Mouse (Mus musculus): ENCODE measurements around the gene Gramd1b. TPM values are rescaled to one million over a fixed set of nuclear protein-coding genes. Genes with fewer than 3 reads are reported as not detected.

Gene Gramd1b
- polyA plus RNA-seq, 3 experiments from 2014 or later = 69.8 to 81.5 (median 80.6) TPM

- ATAC-seq = no peak
These were observed 73.7 kb downstream of the Gramd1b start for GRCm38 (mm10) chr9:40457448-40457847.

DNA sequence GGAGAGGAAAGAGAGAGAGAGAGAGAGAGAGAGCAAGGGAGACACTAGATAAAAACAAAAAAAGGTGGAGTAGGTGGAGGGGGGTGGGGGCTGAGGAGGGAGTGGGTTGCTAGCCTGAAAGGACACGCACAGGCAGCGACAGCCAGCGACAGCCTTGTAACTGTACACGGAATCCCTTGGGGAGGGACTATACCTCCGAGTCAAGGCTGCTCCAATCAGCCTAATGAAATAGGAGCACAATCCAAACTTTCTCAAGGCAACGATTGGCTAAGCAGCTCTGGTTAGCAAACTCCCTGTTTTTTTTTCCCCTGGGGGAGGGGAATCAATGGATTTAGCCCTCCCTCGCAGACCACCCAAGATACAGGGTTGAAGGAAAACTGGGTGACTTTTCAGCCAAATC lies 75.0 kb downstream of the Gramd1b start:
- no peak for ATAC-seq

DNA sequence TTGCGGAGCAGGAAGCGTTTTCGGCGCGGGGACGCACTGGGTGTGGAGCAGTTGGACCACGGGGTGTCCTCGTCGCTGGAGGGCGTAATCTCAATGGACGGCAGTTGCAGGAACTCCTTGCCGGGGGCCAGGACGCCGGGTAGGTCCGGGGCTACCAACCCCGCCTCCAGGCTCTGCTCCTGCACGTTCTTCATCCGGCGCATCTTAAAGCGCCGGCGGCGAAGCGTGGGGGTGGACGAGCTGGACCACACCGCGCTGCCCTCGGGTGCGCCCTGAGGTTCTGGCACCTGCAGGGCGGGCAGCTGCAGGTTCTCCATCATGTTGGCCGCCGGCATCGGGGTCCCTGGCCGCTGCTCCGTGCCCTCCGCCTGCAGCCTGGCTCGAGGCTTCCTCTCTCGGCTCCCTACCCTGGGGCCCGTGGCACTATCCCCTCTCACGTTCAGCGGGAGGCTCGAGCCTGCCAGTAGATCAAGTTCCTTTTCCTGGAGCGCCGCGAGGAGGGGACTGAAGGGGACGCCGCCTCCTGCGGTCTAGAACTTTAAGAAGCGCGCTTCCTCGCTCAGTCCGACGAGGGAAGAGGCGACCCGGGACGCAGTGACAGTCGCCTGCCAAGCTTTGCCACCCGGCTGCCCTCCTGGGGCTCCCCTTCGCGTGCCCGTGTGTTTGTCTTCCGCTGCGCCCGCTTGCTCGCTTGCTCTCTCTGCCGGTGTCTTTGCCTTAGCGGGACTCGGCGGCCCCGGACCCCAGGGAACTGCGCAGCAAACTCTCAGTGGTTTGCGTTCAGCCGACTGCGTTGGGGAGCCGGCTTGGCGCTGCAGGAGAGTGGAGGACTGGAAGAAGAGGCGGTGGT lies 75.6 kb downstream of the Gramd1b start:
- peak; percentile 66 for ATAC-seq

- no peak for ATAC-seq
These were observed 76.2 kb downstream of the Gramd1b start for GRCm38 (mm10) chr9:40455020-40455335.

GRCm38 (mm10) chr9:40453889-40454288 lies 77.3 kb downstream of the Gramd1b start:
- ATAC-seq = no peak

DNA sequence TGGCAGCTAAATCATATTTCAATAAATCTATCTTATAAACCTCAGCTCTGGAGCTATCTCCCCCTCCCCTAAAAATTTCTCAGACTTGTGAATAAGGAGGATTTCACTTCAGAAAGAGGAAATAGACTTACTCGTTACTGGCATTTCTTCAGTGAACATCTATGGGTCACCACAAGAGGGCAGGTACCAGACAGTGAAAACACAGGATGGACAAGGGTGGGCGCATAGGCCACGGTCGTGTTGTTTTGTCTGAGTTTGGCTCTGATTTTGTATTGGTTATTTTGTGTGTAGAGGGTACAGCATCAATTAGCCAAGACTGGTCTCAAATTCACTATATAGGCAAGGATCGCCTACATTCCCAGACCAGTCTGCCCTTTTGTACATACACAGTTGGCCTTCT lies 79.0 kb downstream of the Gramd1b start:
- ATAC-seq = no peak

- ATAC-seq = no peak
These were observed 80.4 kb downstream of the Gramd1b start for GRCm38 (mm10) chr9:40450776-40451175.

- no peak for ATAC-seq
These were observed 80.8 kb downstream of the Gramd1b start for GRCm38 (mm10) chr9:40450417-40450714.

GRCm38 (mm10) chr9:40449610-40450416 lies 81.4 kb downstream of the Gramd1b start:
- peak; percentile 65 for ATAC-seq

DNA sequence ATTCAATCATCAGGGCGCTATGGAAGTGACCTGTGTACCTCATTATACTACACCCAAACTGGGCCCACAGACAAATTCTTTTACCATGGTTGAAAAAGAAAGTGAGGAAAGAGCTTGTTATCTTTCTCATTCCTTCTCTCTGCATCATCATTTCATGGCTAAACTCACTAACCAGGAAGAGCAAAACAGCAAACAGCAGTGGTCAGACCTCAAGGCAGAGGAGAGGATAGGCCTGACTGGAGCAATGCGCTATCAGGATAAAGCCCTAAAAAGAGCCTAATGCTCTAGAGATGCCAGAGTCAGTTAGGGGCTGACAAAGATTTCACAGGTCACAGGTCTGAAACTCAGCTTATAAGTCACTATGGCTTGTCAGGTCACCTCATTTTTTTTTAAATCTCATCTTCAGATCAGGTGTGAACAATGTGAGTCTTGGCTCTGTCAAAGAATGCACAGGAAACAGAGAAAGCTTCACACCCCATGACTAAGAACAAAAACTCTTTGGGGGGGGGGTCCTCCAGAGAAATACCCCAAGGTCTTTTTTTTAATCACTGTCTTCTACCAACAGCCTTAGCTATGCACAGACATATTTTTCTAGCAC lies 82.4 kb downstream of the Gramd1b start:
- peak; percentile 47 for ATAC-seq

DNA sequence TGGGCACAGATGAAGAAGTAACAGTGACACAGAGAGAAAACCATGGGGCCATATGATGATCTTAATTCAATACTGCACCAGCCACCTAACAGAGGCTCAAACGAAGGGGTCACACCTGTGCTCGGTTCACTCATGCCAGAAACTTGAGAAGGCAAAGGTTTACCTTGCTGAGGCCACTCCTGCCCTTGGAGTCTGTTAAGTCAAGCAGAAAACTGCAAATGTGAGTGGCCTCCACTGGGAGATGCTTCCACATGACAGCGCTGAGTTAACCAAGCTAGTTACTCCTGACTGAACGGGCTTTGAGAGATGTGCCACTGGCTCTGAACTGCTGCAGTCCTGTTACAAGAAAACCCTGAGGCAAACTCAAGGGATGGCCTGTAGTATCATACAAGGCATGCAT lies 83.9 kb downstream of the Gramd1b start:
- no peak for ATAC-seq

- peak; percentile 16 for ATAC-seq
These were observed 86.2 kb downstream of the Gramd1b start for GRCm38 (mm10) chr9:40444961-40445360.

DNA sequence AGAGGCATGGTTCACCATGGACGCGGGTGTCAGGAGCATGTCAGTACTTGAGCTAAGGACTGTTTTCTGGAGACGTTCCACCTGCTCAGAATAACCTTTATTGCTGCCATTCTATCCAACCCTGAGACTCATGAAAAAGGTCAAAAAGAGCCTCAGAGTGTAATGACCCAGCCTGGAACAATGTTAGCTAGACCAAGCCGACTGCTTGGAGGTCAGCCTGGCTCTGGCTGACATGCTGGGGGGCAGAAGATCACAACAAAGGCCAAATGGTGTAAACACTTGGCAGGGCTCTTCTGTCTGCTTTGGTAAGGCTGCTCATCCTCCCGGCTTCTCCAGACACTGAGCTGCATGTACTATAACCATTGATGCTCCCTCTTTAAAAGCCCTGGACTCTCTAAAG lies 88.4 kb downstream of the Gramd1b start:
- ATAC-seq = no peak

- no peak for ATAC-seq
These were observed 91.1 kb downstream of the Gramd1b start for GRCm38 (mm10) chr9:40439973-40440687.

GRCm38 (mm10) chr9:40438731-40439526 lies 92.3 kb downstream of the Gramd1b start:
- ATAC-seq = no peak

GRCm38 (mm10) chr9:40437891-40438290 lies 93.3 kb downstream of the Gramd1b start:
- ATAC-seq = no peak

DNA sequence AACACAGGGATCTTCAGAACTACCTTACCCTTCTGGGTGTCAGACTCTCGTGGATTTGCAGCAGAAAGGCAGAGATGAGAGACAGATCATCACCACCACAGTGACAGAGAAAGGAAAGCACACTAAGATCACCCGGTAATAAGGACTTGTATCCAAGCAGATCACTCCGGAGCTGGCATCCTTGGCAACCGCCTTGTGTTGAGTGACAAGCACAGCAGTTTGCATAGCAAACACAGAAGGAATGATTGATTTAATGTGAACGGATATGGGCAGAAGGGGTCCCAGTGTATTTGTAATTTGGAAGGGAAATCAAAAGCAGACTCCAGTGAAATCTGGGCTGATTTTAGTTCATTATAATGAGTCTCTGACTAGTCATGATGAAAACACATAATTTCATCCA lies 97.9 kb downstream of the Gramd1b start:
- no peak for ATAC-seq

- ATAC-seq = no peak
These were observed 100.2 kb downstream of the Gramd1b start for GRCm38 (mm10) chr9:40430969-40431368.

GRCm38 (mm10) chr9:40427663-40428062 lies 103.5 kb downstream of the Gramd1b start:
- ATAC-seq = no peak

DNA sequence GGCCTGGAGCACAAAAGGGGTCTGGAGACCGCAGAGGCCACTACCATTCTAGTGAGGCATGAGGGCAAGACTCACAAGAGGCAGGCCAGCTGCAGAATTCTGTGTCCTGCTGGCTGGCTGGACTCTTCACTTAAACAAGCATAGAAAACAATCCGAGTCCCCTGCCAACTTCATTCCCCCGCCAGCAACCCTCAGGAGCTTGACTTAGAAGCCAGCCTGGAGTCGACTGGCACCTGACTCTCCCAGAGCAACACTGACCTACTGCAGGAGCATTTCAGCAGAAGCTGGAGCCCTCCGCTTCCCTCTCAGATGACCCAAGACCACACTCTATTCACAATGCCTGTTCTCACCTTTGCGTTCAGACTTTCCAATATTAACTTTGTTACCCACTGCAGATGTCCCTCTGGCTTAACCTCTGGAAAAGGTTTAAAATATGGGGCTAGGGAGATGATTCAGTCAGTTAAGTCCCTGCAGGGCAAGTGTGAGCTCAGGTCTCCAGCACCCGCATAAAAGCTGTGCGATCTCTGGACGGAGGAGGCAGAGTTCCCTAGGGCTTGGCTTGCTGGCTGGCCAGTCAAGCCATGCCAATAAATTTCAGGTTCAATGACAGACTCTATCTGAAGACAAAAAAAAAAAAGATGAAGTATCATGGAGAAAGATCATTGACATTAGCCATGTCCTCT lies 104.8 kb downstream of the Gramd1b start:
- ATAC-seq = no peak

GRCm38 (mm10) chr9:40424874-40425273 lies 106.3 kb downstream of the Gramd1b start:
- no peak for ATAC-seq

DNA sequence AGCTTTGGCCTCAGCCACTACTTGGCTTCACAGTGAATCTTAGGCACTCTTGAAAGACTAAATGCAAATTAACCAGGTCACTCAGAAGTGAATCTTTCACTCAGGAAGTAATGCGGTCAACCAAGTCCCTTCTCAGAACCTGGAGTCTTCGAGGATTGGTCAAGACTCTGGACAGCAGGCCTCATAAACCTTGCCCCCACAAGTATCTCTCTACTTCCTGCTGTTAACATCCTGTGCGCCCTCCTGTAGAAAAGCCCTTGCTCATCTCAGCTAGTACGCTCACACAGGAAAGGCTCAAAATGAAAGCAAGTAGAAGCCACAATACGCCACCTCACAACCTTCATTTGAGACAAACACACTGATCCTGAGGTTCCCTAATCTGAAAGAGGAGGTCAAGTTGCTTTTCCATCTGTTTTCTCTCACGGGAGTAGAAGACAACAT lies 107.7 kb downstream of the Gramd1b start:
- peak; percentile 88 for ATAC-seq

Measured in inflammation-experienced regulatory T-cells, adult 6 months (primary cell).